Mouse (Mus musculus): ENCODE measurements around the gene Hoxa5. TPM values are rescaled to one million over a fixed set of nuclear protein-coding genes. Genes with fewer than 3 reads are reported as not detected.

Gene Hoxa5
- polyA plus RNA-seq, 1 experiment from 2014 or later, result not detected

DNA sequence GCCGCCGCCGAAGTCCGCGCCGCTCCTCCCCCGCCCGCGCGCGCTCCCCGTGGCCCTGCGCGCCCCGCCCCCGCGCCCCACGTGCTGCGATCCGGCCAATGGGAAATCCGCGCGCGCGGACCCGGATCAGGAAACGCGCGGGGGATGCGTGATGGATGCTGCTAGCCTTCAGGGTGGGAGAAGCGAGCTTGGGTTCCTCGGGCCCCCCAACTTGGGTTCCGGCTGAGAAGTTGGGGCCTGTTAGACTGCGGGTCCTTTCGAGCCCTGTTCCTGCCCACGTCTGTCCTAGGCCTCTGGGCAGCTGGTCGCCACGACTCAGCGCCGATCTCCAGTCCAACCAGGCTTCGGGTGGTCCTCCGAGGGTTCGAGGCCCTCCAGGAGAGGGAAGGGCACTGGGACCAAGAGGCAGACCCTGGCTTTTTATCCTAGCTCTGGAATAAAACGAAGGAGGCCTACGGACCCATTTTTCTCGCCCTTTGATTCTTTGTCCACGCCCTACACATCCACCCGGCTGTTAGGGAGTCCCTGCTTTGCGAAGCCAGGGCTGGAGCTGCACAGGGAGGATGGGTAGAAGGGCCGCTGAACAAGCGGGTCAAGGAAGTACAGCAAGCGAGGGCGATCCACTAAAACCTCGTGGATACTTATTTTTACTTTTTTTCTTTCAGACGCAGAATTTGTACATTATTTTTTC is 12.4 kb downstream of the Hoxa5 start:
- Histone ChIP-seq H3K27ac (replicated peaks) (no peak overlapping the region), H3K9ac (replicated peaks) (no peak overlapping the region), H3K9me3 (no peaks in the 10 kb centered on the region), H3K4me1 (peaks cover 15% of the 10 kb centered on the region), H3K4me3 (peak overlapping the region; percentile 42), H3K27me3 (peaks cover 97% of the 10 kb centered on the region), H3K36me3 (no peaks in the 10 kb centered on the region), H3K4me2 (replicated peaks) (peak overlapping the region; percentile 54)
- WGBS, result 2% methylated on average over 43 of the region's 55 CpGs
- ATAC-seq (ENCODE audit: low FRiP score, low read depth), result peak; percentile 58; the same call in 1 of the 2 replicates

- no peak for ATAC-seq (ENCODE audit: low FRiP score, low read depth)
- Histone ChIP-seq H3K4me2 (replicated peaks) (peak within 1 kb of the TSS; percentile 54), H3K9me3 (no peaks in the 10 kb centered on the region), H3K36me3 (no peaks in the 10 kb centered on the region), H3K4me1 (peaks cover 15% of the 10 kb centered on the region), H3K4me3 (peak within 1 kb of the TSS; percentile 42), H3K27me3 (peaks cover 97% of the 10 kb centered on the region), H3K9ac (replicated peaks) (no peak within 1 kb of the TSS), H3K27ac (replicated peaks) (no peak within 1 kb of the TSS)
- WGBS, result 2% methylated on average over 48 of the region's 102 CpGs
Measured at GRCm38 (mm10) chr6:52190906-52191810, 13.2 kb downstream of the Hoxa5 start, which contains the start of gene Hoxa4. Gene Hoxa4, minus strand, starts transcription at chr6:52191753.

DNA sequence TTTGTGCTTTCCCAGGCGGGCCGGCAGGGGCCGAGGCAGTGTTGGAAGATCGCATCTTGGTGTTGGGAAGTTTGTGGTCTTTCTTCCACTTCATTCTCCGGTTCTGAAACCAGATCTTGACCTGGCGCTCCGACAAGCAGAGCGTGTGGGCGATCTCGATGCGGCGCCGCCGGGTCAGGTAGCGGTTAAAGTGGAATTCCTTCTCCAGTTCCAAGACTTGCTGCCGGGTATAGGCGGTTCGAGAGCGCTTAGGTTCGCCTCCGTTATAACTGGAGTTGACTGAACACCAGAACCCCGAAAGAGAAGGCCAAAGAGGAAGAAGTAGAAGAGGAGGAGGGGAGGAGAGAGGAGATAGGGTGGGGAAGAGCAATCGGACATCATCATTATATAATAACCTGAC is 14.0 kb downstream of the Hoxa5 start:
- no peak overlapping the region for H3K9ac ChIP-seq (replicated peaks)
- WGBS, result under 1% methylated on average over 23 of the region's 23 CpGs
- H3K4me1 ChIP-seq, result peaks cover 15% of the 10 kb centered on the region
- no peak overlapping the region for H3K27ac ChIP-seq (replicated peaks)
- H3K9me3 ChIP-seq, result no peaks in the 10 kb centered on the region
- no peak overlapping the region for H3K4me2 ChIP-seq (replicated peaks)
- H3K4me3 ChIP-seq, result no peak overlapping the region
- H3K27me3 ChIP-seq, result peaks cover 98% of the 10 kb centered on the region
- ATAC-seq (ENCODE audit: low FRiP score, low read depth), result no peak
- no peaks in the 10 kb centered on the region for H3K36me3 ChIP-seq

DNA sequence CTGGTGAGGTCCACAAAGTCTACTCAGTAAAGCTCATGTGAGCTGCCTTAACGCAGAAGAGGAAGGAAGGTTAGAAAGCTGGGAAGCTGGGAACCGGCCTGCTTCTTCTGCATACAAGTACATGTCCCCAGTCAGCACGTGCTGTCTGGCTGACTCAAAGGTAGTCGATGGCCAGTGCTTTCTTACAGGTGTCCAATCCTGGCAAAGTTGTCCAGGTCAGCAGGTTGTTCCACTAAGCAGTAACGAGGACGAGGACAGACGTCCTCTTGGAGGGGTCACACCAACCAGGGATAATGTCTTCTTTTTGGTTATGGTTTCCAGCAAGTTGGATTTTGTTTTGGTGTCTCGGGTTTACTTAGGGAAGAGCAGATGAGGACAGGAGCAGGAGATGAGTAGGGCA is 14.5 kb downstream of the Hoxa5 start:
- Histone ChIP-seq H3K4me1 (peaks cover 15% of the 10 kb centered on the region), H3K27ac (replicated peaks) (no peak overlapping the region), H3K27me3 (peaks cover 99% of the 10 kb centered on the region), H3K9ac (replicated peaks) (no peak overlapping the region), H3K4me2 (replicated peaks) (no peak overlapping the region), H3K4me3 (no peak overlapping the region), H3K36me3 (no peaks in the 10 kb centered on the region), H3K9me3 (no peaks in the 10 kb centered on the region)
- 3% methylated on average over 8 of the region's 8 CpGs for WGBS
- ATAC-seq (ENCODE audit: low FRiP score, low read depth), result no peak

- no peak overlapping the region for H3K9ac ChIP-seq (replicated peaks)
- H3K4me3 ChIP-seq, result no peak overlapping the region
- no peaks in the 10 kb centered on the region for H3K36me3 ChIP-seq
- H3K27me3 ChIP-seq, result peaks cover 99% of the 10 kb centered on the region
- ATAC-seq (ENCODE audit: low FRiP score, low read depth), result no peak
- 5% methylated on average over 5 of the region's 5 CpGs for whole genome bisulfite sequencing
- no peak overlapping the region for H3K27ac ChIP-seq (replicated peaks)
- H3K9me3 ChIP-seq, result no peaks in the 10 kb centered on the region
- H3K4me2 ChIP-seq (replicated peaks), result no peak overlapping the region
- H3K4me1 ChIP-seq, result peaks cover 15% of the 10 kb centered on the region
Measured at GRCm38 (mm10) chr6:52189172-52189591, 15.2 kb downstream of the Hoxa5 start.

GRCm38 (mm10) chr6:52186500-52186899 is 17.9 kb downstream of the Hoxa5 start:
- no peak for ATAC-seq (ENCODE audit: low FRiP score, low read depth)
- peaks cover 100% of the 10 kb centered on the region for H3K27me3 ChIP-seq

DNA sequence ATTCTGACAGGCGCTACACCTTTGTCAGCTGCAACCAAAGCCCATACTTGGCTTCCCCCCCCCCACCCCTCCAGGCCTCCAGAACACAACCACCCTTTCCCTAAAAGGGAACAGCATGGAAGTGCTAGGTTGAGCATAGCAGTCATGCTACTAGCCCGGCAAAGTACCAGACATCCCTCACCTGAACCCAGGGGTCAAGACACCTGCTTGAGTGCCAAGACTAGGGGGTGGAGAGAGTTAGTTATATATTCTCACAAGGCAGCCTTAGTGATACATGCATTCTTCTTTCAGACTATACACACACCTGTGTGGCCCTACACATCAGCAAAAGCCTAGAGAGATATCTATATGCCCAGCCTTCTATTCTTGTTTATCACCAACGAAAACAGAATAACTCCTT is 18.6 kb downstream of the Hoxa5 start:
- ATAC-seq (ENCODE audit: low FRiP score, low read depth), result no peak
- 6% methylated on average over 3 of the region's 3 CpGs for WGBS
- Histone ChIP-seq H3K9me3 (no peaks in the 10 kb centered on the region), H3K9ac (replicated peaks) (no peak overlapping the region), H3K4me3 (no peak overlapping the region), H3K4me1 (no peaks in the 10 kb centered on the region), H3K4me2 (replicated peaks) (no peak overlapping the region), H3K27me3 (peaks cover 100% of the 10 kb centered on the region), H3K36me3 (no peaks in the 10 kb centered on the region), H3K27ac (replicated peaks) (no peak overlapping the region)

More at GRCm38 (mm10) chr6:52186500-52186899, 17.9 kb downstream of the Hoxa5 start:
- H3K9me3 ChIP-seq, result no peaks in the 10 kb centered on the region
- WGBS, result 4% methylated on average over 1 of the region's 1 CpGs
- H3K4me2 ChIP-seq (replicated peaks), result no peak overlapping the region
- no peak overlapping the region for H3K27ac ChIP-seq (replicated peaks)
- H3K9ac ChIP-seq (replicated peaks), result no peak overlapping the region
- H3K4me3 ChIP-seq, result no peak overlapping the region
- peaks cover 6% of the 10 kb centered on the region for H3K4me1 ChIP-seq
- H3K36me3 ChIP-seq, result no peaks in the 10 kb centered on the region

- Histone ChIP-seq H3K9ac (replicated peaks) (no peak overlapping the region), H3K4me2 (replicated peaks) (no peak overlapping the region), H3K36me3 (no peaks in the 10 kb centered on the region), H3K9me3 (no peaks in the 10 kb centered on the region), H3K27ac (replicated peaks) (no peak overlapping the region), H3K4me3 (no peak overlapping the region), H3K4me1 (no peaks in the 10 kb centered on the region), H3K27me3 (peaks cover 100% of the 10 kb centered on the region)
- WGBS, result 2% methylated on average over 19 of the region's 19 CpGs
- no peak for ATAC-seq (ENCODE audit: low FRiP score, low read depth)
Measured at GRCm38 (mm10) chr6:52185222-52185621, 19.2 kb downstream of the Hoxa5 start.

DNA sequence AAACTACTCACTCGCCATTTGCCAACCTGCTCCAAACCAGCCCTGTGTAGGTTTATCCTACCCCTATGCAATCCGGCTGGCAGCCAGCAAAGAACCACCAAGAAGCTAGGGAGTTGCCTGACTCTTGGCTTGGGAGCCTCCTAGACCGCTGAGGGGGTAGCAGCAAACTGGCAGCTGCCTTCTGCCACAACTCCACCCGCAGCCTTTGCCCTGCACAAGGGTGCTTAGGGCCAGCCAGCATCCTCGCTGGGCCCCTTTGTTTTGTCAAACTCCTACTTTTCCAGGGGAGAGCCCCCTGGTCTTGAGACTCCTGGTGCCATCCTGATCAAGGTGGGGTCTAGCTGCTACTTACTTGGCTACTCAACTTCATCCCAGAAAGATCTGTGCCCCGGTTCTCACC is 19.7 kb downstream of the Hoxa5 start:
- Histone ChIP-seq H3K36me3 (no peaks in the 10 kb centered on the region), H3K27me3 (peaks cover 100% of the 10 kb centered on the region), H3K4me2 (replicated peaks) (no peak overlapping the region), H3K4me3 (no peak overlapping the region), H3K4me1 (no peaks in the 10 kb centered on the region), H3K9ac (replicated peaks) (no peak overlapping the region), H3K9me3 (no peaks in the 10 kb centered on the region), H3K27ac (replicated peaks) (no peak overlapping the region)
- 3% methylated on average over 6 of the region's 6 CpGs for WGBS
- no peak for ATAC-seq (ENCODE audit: low FRiP score, low read depth)

DNA sequence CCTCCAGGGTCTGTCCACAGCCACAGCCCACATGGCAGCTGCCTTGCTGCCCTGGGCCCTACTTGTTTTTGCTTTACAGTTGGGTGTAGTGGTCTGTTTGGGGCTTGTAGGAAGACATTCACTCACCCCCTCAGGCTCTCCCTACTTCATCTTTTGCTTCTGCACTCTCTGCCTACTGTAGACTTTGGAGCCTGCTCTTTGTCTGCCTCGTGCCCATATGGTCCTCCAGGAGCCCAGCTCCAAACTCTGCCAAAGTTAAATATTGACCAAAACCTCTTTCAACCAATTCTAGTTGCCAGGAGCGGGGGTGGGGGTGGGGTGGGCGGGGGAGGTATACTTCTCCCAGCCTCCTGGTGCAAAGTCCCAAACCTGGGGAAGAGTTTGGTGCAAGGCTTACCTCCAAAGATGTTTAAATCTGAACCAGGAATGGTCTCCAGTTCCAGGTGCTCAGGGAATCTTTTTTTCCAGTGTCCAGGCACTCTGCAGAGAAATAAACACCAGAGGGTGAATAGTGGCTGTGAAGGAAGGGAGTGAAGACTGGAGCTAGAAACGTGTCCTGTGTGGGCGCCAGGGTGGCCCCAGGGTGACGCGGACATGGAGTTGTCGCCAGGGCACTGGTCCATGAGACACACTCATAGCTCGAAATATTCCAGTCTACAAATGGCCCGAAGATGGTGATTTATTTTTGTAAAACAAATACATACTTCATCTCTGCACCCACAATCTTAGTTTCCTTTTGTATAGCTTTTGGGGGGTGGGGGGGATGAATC is 20.9 kb downstream of the Hoxa5 start:
- Histone ChIP-seq H3K27ac (replicated peaks) (no peak overlapping the region), H3K4me3 (no peak overlapping the region), H3K9ac (replicated peaks) (no peak overlapping the region), H3K4me1 (no peaks in the 10 kb centered on the region), H3K4me2 (replicated peaks) (no peak overlapping the region), H3K9me3 (no peaks in the 10 kb centered on the region), H3K27me3 (peaks cover 100% of the 10 kb centered on the region), H3K36me3 (no peaks in the 10 kb centered on the region)
- ATAC-seq (ENCODE audit: low FRiP score, low read depth), result no peak
- 7% methylated on average over 10 of the region's 10 CpGs for WGBS

- H3K4me3 ChIP-seq, result no peak overlapping the region
Measured at GRCm38 (mm10) chr6:52182793-52183192, 21.6 kb downstream of the Hoxa5 start.

More at GRCm38 (mm10) chr6:52182793-52183192, 21.6 kb downstream of the Hoxa5 start:
- Histone ChIP-seq H3K9me3 (no peaks in the 10 kb centered on the region), H3K36me3 (no peaks in the 10 kb centered on the region), H3K27ac (replicated peaks) (no peak overlapping the region), H3K4me1 (no peaks in the 10 kb centered on the region), H3K9ac (replicated peaks) (no peak overlapping the region), H3K27me3 (peaks cover 100% of the 10 kb centered on the region), H3K4me2 (replicated peaks) (no peak overlapping the region)
- no peak for ATAC-seq (ENCODE audit: low FRiP score, low read depth)
- WGBS, result 4% methylated on average over 1 of the region's 1 CpGs
